Mouse (Mus musculus) embryo, embryonic 9.5 days (tissue): ENCODE results near the gene Ror2.
A peak's percentile ranks its signal among the peaks of the same experiment; 100 is the strongest.
"Not testable (repeated sequence)": the region's sequence is repeated elsewhere in the genome, so short reads cannot be mapped to it uniquely, and the experiment has no call there.

ENCODE experiments used
- DNase-seq: peaks from one replicate; pipeline ENCODE4 v3.0.0-alpha.2; 2017; ENCODE audit errors: extremely low spot score

The Ror2 gene

GRCm38 (mm10) chr13:53285756-53286361 is at the start of gene Ror2:
Ror2 (minus strand) TSS chr13:53286124.
- peak; percentile 91 for DNase-seq

- no peak for DNase-seq
Observed at GRCm38 (mm10) chr13:53333769-53334168, 47.8 kb upstream of the Ror2 start.

- no peak for DNase-seq
Observed at GRCm38 (mm10) chr13:53330246-53330645, 44.3 kb upstream of the Ror2 start.

GRCm38 (mm10) chr13:53325531-53325930 is 39.6 kb upstream of the Ror2 start:
- no peak for DNase-seq

GRCm38 (mm10) chr13:53323661-53324060 is 37.7 kb upstream of the Ror2 start:
- no peak for DNase-seq

- peak; percentile 41 for DNase-seq
Observed at GRCm38 (mm10) chr13:53320899-53321298, 35.0 kb upstream of the Ror2 start.

GRCm38 (mm10) chr13:53316515-53317295 is 30.8 kb upstream of the Ror2 start:
- no peak for DNase-seq

GRCm38 (mm10) chr13:53315757-53316156 is 29.8 kb upstream of the Ror2 start:
- not testable (repeated sequence) for DNase-seq

- DNase-seq: no peak
Observed at GRCm38 (mm10) chr13:53310442-53310841, 24.5 kb upstream of the Ror2 start.

- DNase-seq: peak; percentile 86
Observed at GRCm38 (mm10) chr13:53309661-53310160, 23.8 kb upstream of the Ror2 start.

- DNase-seq: peak; percentile 52
Observed at GRCm38 (mm10) chr13:53309148-53309547, 23.2 kb upstream of the Ror2 start.

- DNase-seq: no peak
Observed at GRCm38 (mm10) chr13:53306836-53307235, 20.9 kb upstream of the Ror2 start.

GRCm38 (mm10) chr13:53305256-53305655 is 19.3 kb upstream of the Ror2 start:
- no peak for DNase-seq

GRCm38 (mm10) chr13:53302688-53303087 is 16.8 kb upstream of the Ror2 start:
- no peak for DNase-seq

- no peak for DNase-seq
Observed at GRCm38 (mm10) chr13:53293065-53293464, 7.1 kb upstream of the Ror2 start.

- DNase-seq: no peak
Observed at GRCm38 (mm10) chr13:53292244-53292643, 6.3 kb upstream of the Ror2 start.

- peak; percentile 66 for DNase-seq
Observed at GRCm38 (mm10) chr13:53285261-53285755, 616 bp downstream of the Ror2 start.

- peak; percentile 58 for DNase-seq
Observed at GRCm38 (mm10) chr13:53284740-53285191, 1.2 kb downstream of the Ror2 start.

- no peak for DNase-seq
Observed at GRCm38 (mm10) chr13:53281604-53282396, 4.1 kb downstream of the Ror2 start.

GRCm38 (mm10) chr13:53278908-53279307 is 7.0 kb downstream of the Ror2 start:
- no peak for DNase-seq

- peak; percentile 54 for DNase-seq
Observed at GRCm38 (mm10) chr13:53276381-53276780, 9.5 kb downstream of the Ror2 start.

GRCm38 (mm10) chr13:53275778-53276177 is 10.1 kb downstream of the Ror2 start:
- DNase-seq: no peak
